Mouse (Mus musculus): ENCODE results near the gene Hspb8.
A peak's percentile ranks its signal among the peaks of the same experiment; 100 is the strongest.
"Not testable (repeated sequence)": the region's sequence is repeated elsewhere in the genome, so short reads cannot be mapped to it uniquely, and the experiment has no call there.

Gene Hspb8

GRCm38 (mm10) chr5:116426701-116427100 is 4.0 kb upstream of the Hspb8 start:
- no peak for DNase-seq

- not testable (repeated sequence) for DNase-seq
Observed at GRCm38 (mm10) chr5:116425709-116426108, 3.0 kb upstream of the Hspb8 start.

GRCm38 (mm10) chr5:116425273-116425672 is 2.6 kb upstream of the Hspb8 start:
- no peak for DNase-seq

- no peak for DNase-seq
Observed at GRCm38 (mm10) chr5:116423746-116424145, 1.1 kb upstream of the Hspb8 start.

- DNase-seq, result peak; percentile 20 to 43
Observed at GRCm38 (mm10) chr5:116421791-116422481, 728 bp downstream of the Hspb8 start.

GRCm38 (mm10) chr5:116420759-116421225 is 1.9 kb downstream of the Hspb8 start:
- DNase-seq, result peak in 1 of 2 experiments; percentile 20

- no peak for DNase-seq
Observed at GRCm38 (mm10) chr5:116420213-116420612, 2.5 kb downstream of the Hspb8 start.

- DNase-seq, result peak; percentile 19 to 27
Observed at GRCm38 (mm10) chr5:116419322-116420045, 3.2 kb downstream of the Hspb8 start.

GRCm38 (mm10) chr5:116416208-116416607 is 6.5 kb downstream of the Hspb8 start:
- DNase-seq, result no peak

GRCm38 (mm10) chr5:116409689-116410590 is 12.7 kb downstream of the Hspb8 start:
- no peak for DNase-seq

GRCm38 (mm10) chr5:116408965-116409364 is 13.7 kb downstream of the Hspb8 start:
- DNase-seq, result no peak

GRCm38 (mm10) chr5:116407936-116408335 is 14.7 kb downstream of the Hspb8 start:
- no peak for DNase-seq

GRCm38 (mm10) chr5:116407321-116407720 is 15.3 kb downstream of the Hspb8 start:
- DNase-seq, result no peak

- no peak for DNase-seq
Observed at GRCm38 (mm10) chr5:116406507-116406906, 16.2 kb downstream of the Hspb8 start.

- no peak for DNase-seq
Observed at GRCm38 (mm10) chr5:116405934-116406333, 16.7 kb downstream of the Hspb8 start.

GRCm38 (mm10) chr5:116404063-116404462 is 18.6 kb downstream of the Hspb8 start:
- DNase-seq, result no peak

- no peak for DNase-seq
Observed at GRCm38 (mm10) chr5:116400801-116401200, 21.9 kb downstream of the Hspb8 start.

- DNase-seq, result no peak
Observed at GRCm38 (mm10) chr5:116400042-116400730, 22.5 kb downstream of the Hspb8 start.

GRCm38 (mm10) chr5:116396104-116396503 is 26.6 kb downstream of the Hspb8 start:
- DNase-seq, result no peak

- DNase-seq, result no peak
Observed at GRCm38 (mm10) chr5:116392603-116393002, 30.1 kb downstream of the Hspb8 start.

GRCm38 (mm10) chr5:116389856-116390542 is 32.7 kb downstream of the Hspb8 start:
- DNase-seq, result peak; percentile 28 to 36

GRCm38 (mm10) chr5:116389321-116389720 is 33.3 kb downstream of the Hspb8 start:
- no peak for DNase-seq
